17 mouse cellular contexts compared by ENCODE assay signal in genomic region chr8:97461478-97461877, GRCm38 (mm10).
DNase-seq lines count a peak whose midpoint lies in the region; TF ChIP-seq lines count a peak whose summit lies in the region.
"Had no signal": no experiment of that assay in that cellular context is flagged by ENCODE, and none has a peak within 500 bp of the region (broad histone marks: within the 10 kb centered on the region; RNA-seq: fewer than 3 reads in every experiment).

No protein-coding gene starts in this region.

- peak; percentile 14 for DNase-seq in MEL (ENCODE audit: low read depth, low spot score)
- DNase-seq in left cerebral cortex, adult 11 months (ENCODE audit: low spot score) = no peak
- DNase-seq: adrenal gland, adult 2 months; adrenal gland, adult 8-10 months; adrenal gland, postnatal 10 days; adrenal gland, postnatal 14 days; adrenal gland, postnatal 25 days; adrenal gland, postnatal 36 days; B cell, adult 2 months; cerebellum, adult 11 months; cerebellum, adult 11-12 months; cerebellum, adult 18-20 months; cerebellum, adult 2 months; cerebellum, adult 8-10 months had no signal

- H3K4me3 ChIP-seq in MEL (ENCODE audit: control insufficient read depth in 1 of 2, insufficient read depth in 1 of 2, low read depth in 2 of 2, low read length in 2 of 2) = no peak overlapping the region

- H3K4me1 ChIP-seq in MEL (ENCODE audit: control insufficient read depth in 1 of 2, insufficient read depth in 2 of 2, low read length in 2 of 2) = peaks cover 0 to 4% of the 10 kb centered on the region in 2 experiments; a peak in 2 of 4 replicates

- H3K9me3 ChIP-seq in MEL (replicated peaks; ENCODE audit: insufficient read depth, low read length) = no peaks in the 10 kb centered on the region
- H3K9me3 ChIP-seq: G1E had no signal

- no peaks in the 10 kb centered on the region for H3K27me3 ChIP-seq in MEL (ENCODE audit: control insufficient read depth in 1 of 2, insufficient read depth in 2 of 2, low read length in 2 of 2)
- H3K27me3 ChIP-seq: CH12.LX, Patski had no signal

- no peak for TF ChIP-seq RAD21 in MEL (IDR thresholded peaks at IDR 0.05; ENCODE audit: low read depth, low read length)

- TF ChIP-seq EP300 in MEL (IDR thresholded peaks at IDR 0.05; ENCODE audit: low read depth in 1 of 2, low read length in 2 of 2) = peak in 1 of 2 experiments; percentile 72; a peak in 2 of 4 replicates

- no peak overlapping the region for H3K9ac ChIP-seq in MEL (ENCODE audit: control insufficient read depth, low read depth, low read length, poor library complexity, severe bottlenecking)

- no peaks in the 10 kb centered on the region for H3K79me2 ChIP-seq in MEL (ENCODE audit: control insufficient read depth, insufficient read depth, low read length, poor library complexity)

- no peak for TF ChIP-seq POLR2A in MEL (IDR thresholded peaks at IDR 0.05; ENCODE audit: control insufficient read depth in 1 of 2, insufficient read depth in 1 of 2, low read depth in 1 of 2, low read length in 2 of 2, poor library complexity in 1 of 2)

- no peak for TF ChIP-seq CTCF in MEL (IDR thresholded peaks at IDR 0.05 in 2 of 3, conservative IDR thresholded peaks at IDR 0.05 in 1 of 3; ENCODE audit: control insufficient read depth in 1 of 3, insufficient read depth in 1 of 3, low read depth in 2 of 3, low read length in 3 of 3, poor library complexity in 1 of 3, severe bottlenecking in 1 of 3)

- no peak overlapping the region for H3K27ac ChIP-seq in MEL (ENCODE audit: control insufficient read depth, low read depth, low read length)

- H3K36me3 ChIP-seq in MEL (ENCODE audit: control insufficient read depth in 1 of 2, insufficient read depth in 2 of 2, low read length in 2 of 2) = peaks cover 0 to 2% of the 10 kb centered on the region in 2 experiments; a peak in 2 of 4 replicates
- H3K36me3 ChIP-seq: G1E had no signal

TF ChIP-seq in MEL, 35 proteins besides CTCF, POLR2A, EP300 and RAD21:
- no peak for TF ChIP-seq MAZ (IDR thresholded peaks at IDR 0.05; ENCODE audit: low read depth, low read length)
- peak; percentile 45; the same call in 1 of the 2 replicates for TF ChIP-seq ETS1 (IDR thresholded peaks at IDR 0.05; ENCODE audit: low read depth, low read length)
- TF ChIP-seq GATA1 (IDR thresholded peaks at IDR 0.05; ENCODE audit: low read depth, low read length) = peak; percentile 56
- TF ChIP-seq TCF12 (IDR thresholded peaks at IDR 0.05; ENCODE audit: low read depth, low read length) = peak; percentile 83
- TF ChIP-seq BHLHE40 (IDR thresholded peaks at IDR 0.05; ENCODE audit: borderline replicate concordance, low read depth, low read length) = 0 out of 2 replicates have a peak, but pooled peaks have one; percentile 43
- TF ChIP-seq RCOR1 (IDR thresholded peaks at IDR 0.05; ENCODE audit: low read depth, low read length) = 0 out of 2 replicates have a peak, but pooled peaks have one; percentile 16
- TF ChIP-seq MEF2A (IDR thresholded peaks at IDR 0.05; ENCODE audit: extremely low read depth, insufficient replicate concordance, low read depth, low read length, poor library complexity, severe bottlenecking) = peak; percentile 66; the same call in 1 of the 2 replicates
- TF ChIP-seq ZNF384 (IDR thresholded peaks at IDR 0.05; ENCODE audit: low read depth, low read length) = peak; percentile 62
- TF ChIP-seq ZC3H11A (IDR thresholded peaks at IDR 0.05; ENCODE audit: low read depth, low read length) = no peak
TF ChIP-seq in MEL: peak in this region for 7.
